Mouse (Mus musculus): ENCODE data around the gene Zfp148.

The Zfp148 gene

GRCm38 (mm10) chr16:33379944-33380881 lies at the start of gene Zfp148:
Zfp148 (plus strand) TSS chr16:33380836.
- peak; percentile 78 for DNase-seq (ENCODE audit: extremely low spot score, low read depth, low spot score)

- no peak for DNase-seq (ENCODE audit: extremely low spot score, low read depth, low spot score)
Measured at GRCm38 (mm10) chr16:33333015-33333414, 47.6 kb upstream of the Zfp148 start.

- no peak for DNase-seq (ENCODE audit: extremely low spot score, low read depth, low spot score)
Measured at GRCm38 (mm10) chr16:33337177-33337576, 43.5 kb upstream of the Zfp148 start.

- DNase-seq (ENCODE audit: extremely low spot score, low read depth, low spot score): no peak
Measured at GRCm38 (mm10) chr16:33337681-33338080, 43.0 kb upstream of the Zfp148 start.

- DNase-seq (ENCODE audit: extremely low spot score, low read depth, low spot score): no peak
Measured at GRCm38 (mm10) chr16:33338492-33338891, 42.1 kb upstream of the Zfp148 start.

GRCm38 (mm10) chr16:33339476-33339875 lies 41.2 kb upstream of the Zfp148 start:
- DNase-seq (ENCODE audit: extremely low spot score, low read depth, low spot score): no peak

GRCm38 (mm10) chr16:33342356-33342755 lies 38.3 kb upstream of the Zfp148 start:
- no peak for DNase-seq (ENCODE audit: extremely low spot score, low read depth, low spot score)

- no peak for DNase-seq (ENCODE audit: extremely low spot score, low read depth, low spot score)
Measured at GRCm38 (mm10) chr16:33343106-33343505, 37.5 kb upstream of the Zfp148 start.

- DNase-seq (ENCODE audit: extremely low spot score, low read depth, low spot score): no peak
Measured at GRCm38 (mm10) chr16:33343601-33344000, 37.0 kb upstream of the Zfp148 start.

GRCm38 (mm10) chr16:33344379-33344778 lies 36.3 kb upstream of the Zfp148 start:
- DNase-seq (ENCODE audit: extremely low spot score, low read depth, low spot score): no peak

GRCm38 (mm10) chr16:33344875-33345274 lies 35.8 kb upstream of the Zfp148 start:
- no peak for DNase-seq (ENCODE audit: extremely low spot score, low read depth, low spot score)

GRCm38 (mm10) chr16:33346376-33346775 lies 34.3 kb upstream of the Zfp148 start:
- DNase-seq (ENCODE audit: extremely low spot score, low read depth, low spot score): no peak

- DNase-seq (ENCODE audit: extremely low spot score, low read depth, low spot score): no peak
Measured at GRCm38 (mm10) chr16:33347134-33347533, 33.5 kb upstream of the Zfp148 start.

GRCm38 (mm10) chr16:33357805-33358204 lies 22.8 kb upstream of the Zfp148 start:
- no peak for DNase-seq (ENCODE audit: extremely low spot score, low read depth, low spot score)

- DNase-seq (ENCODE audit: extremely low spot score, low read depth, low spot score): no peak
Measured at GRCm38 (mm10) chr16:33365772-33366171, 14.9 kb upstream of the Zfp148 start.

GRCm38 (mm10) chr16:33368632-33369031 lies 12.0 kb upstream of the Zfp148 start:
- DNase-seq (ENCODE audit: extremely low spot score, low read depth, low spot score): no peak

GRCm38 (mm10) chr16:33370836-33371235 lies 9.8 kb upstream of the Zfp148 start:
- no peak for DNase-seq (ENCODE audit: extremely low spot score, low read depth, low spot score)

GRCm38 (mm10) chr16:33372611-33373010 lies 8.0 kb upstream of the Zfp148 start:
- DNase-seq (ENCODE audit: extremely low spot score, low read depth, low spot score): no peak

- no peak for DNase-seq (ENCODE audit: extremely low spot score, low read depth, low spot score)
Measured at GRCm38 (mm10) chr16:33373326-33373725, 7.3 kb upstream of the Zfp148 start.

- DNase-seq (ENCODE audit: extremely low spot score, low read depth, low spot score): no peak
Measured at GRCm38 (mm10) chr16:33376266-33376665, 4.4 kb upstream of the Zfp148 start.

- DNase-seq (ENCODE audit: extremely low spot score, low read depth, low spot score): no peak
Measured at GRCm38 (mm10) chr16:33379219-33379943, 1.3 kb upstream of the Zfp148 start.
